Mouse (Mus musculus) cortical plate, adult 2 months (tissue): ENCODE measurements around the gene Poldip3.

ENCODE experiments used
- CTCF ChIP-seq: fragments of 200-500 bp; IDR thresholded peaks from 2 replicates; pipeline ENCODE4 v1.5.1; 2011; ENCODE audit warnings: mild to moderate bottlenecking, control low read depth, low read length; ENCODE audit not compliant: insufficient read depth; ENCODE audit errors: extremely low read depth
- POLR2A ChIP-seq: fragments of 200-500 bp; IDR thresholded peaks from 2 replicates; pipeline ENCODE4 v1.6.1; 2011; ENCODE audit warnings: mild to moderate bottlenecking, low read length, control low read depth; ENCODE audit not compliant: insufficient read depth; ENCODE audit errors: extremely low read depth

GRCm38 (mm10) chr15:83099533-83100331 is 49.5 kb downstream of the Poldip3 start:
- TF ChIP-seq CTCF (no peak), POLR2A (no peak)
